Mouse (Mus musculus) heart, postnatal 0 days (tissue): Measurements from ENCODE around the gene Slc6a4.

ENCODE experiments used
- CTCF ChIP-seq: IDR thresholded peaks from 2 replicates; pipeline ENCODE4 v1.5.1; 2016; ENCODE audit warnings: antibody characterized with exemption, control low read depth, low read depth
- EP300 ChIP-seq: IDR thresholded peaks from 2 replicates; pipeline ENCODE4 v1.6.1; 2016; ENCODE audit warnings: antibody characterized with exemption, low read depth

GRCm38 (mm10) chr11:76992886-76993285 is 5.5 kb upstream of the Slc6a4 start:
- TF ChIP-seq CTCF (no peak), EP300 (no peak)
